Mouse (Mus musculus): Measurements from ENCODE around the gene Aoc2. TPM values are rescaled to one million over a fixed set of nuclear protein-coding genes. Genes with fewer than 3 reads are reported as not detected.

The Aoc2 gene
- 1 to 10 TPM; 5.1 to 9.9 (median 7.4) TPM for total RNA-seq (2022)

- no peak for DNase-seq (ENCODE audit: low spot score in 2 of 2)
Observed at GRCm38 (mm10) chr11:101324763-101325162, at the start of gene Aoc2. Aoc2 (plus strand) TSS chr11:101325063.

GRCm38 (mm10) chr11:101275309-101275708 is 49.6 kb upstream of the Aoc2 start:
- DNase-seq (ENCODE audit: low spot score in 2 of 2): no peak

DNA sequence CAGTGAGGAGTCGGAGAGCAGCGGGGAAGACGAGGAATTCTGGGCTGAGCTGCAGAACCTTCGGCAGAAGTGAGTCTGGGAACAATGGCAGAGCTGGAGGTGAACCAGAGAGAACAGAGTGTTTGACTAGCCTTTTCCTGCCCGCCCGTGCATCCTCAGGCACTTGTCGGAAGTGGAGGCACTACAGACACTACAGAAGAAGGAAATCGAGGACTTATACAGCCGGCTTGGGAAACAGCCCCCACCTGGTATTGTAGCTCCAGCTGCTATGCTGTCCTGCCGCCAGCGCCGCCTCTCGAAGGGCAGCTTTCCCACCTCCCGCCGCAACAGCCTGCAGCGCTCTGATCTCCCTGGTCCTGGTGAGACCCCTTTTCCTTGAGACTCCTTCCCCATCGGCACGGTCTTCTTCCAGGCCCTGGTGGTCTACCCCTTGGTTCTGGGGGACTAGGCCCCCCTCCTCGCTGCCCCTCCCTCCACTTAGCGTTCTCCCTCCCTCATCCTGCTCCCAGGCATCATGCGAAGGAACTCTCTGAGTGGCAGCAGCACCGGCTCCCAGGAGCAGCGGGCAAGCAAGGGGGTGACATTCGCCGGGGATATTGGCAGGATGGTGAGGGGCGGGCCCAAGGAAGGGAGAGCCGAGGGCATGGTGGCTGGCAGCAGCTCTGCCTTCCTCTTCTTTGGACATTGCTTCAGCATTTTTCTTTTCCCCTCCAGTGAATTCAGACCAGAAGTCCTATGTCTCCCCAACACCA is 48.4 kb upstream of the Aoc2 start:
- DNase-seq (ENCODE audit: low spot score in 2 of 2): no peak

- DNase-seq (ENCODE audit: low spot score in 2 of 2): peak in 1 of 2 experiments; percentile 36
Observed at GRCm38 (mm10) chr11:101277381-101278222, 47.3 kb upstream of the Aoc2 start.

DNA sequence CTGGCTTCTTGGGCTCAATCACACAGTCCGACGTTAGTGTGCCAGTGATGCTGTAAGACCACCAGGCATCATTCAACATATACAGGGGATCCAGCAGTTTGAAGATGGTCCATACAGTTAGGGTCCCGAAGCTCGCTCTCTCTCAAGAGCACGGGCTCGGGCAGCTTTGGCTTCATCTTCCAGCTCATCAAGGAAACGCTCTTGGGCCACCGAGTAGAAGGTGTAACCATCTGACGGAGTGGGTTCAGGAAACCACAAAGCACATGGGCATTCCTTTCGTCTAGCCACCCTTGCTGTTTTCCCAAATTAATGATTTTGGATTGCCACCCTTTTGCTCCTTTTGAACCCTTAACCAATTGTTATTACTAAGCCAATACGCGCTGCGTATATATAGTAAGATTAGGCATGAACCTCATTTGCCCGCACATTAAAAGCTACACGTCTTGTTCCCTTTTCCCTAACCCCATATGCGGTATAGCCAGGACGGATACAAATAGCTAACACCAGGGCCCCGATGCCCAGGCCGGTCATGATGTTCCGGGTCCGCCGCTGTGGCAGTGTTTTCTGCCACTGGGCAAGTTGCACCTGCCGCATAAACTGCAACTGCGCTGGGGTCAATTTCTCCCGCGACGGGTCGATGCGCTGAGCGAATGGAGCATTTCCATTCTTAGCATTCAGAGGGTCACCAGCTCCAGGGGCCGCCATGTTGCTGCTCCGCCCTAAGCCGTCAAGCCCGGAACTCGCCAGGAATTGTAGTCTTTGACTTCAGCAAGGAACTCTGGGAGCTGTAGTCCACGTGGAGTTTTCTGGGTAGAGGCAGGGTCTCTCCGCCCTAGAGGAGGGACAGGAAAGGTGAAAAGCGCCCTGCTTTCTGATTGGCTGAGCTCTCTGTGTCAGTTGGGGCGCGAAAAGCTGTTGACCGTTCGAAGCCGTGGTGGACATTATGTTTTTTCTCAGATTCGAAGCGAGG is 46.4 kb upstream of the Aoc2 start, which contains the start of the genes Cntd1 and Coa3:
Gene Cntd1, plus strand, starts transcription at position 790 of the 970 bp plus-strand sequence.
Gene Coa3, minus strand, starts transcription at position 892 of the 970 bp plus-strand sequence.
- DNase-seq (ENCODE audit: low spot score in 2 of 2): peak; percentile 78 to 82

- no peak for DNase-seq (ENCODE audit: low spot score in 2 of 2)
Observed at GRCm38 (mm10) chr11:101279193-101279569, 45.7 kb upstream of the Aoc2 start.

DNA sequence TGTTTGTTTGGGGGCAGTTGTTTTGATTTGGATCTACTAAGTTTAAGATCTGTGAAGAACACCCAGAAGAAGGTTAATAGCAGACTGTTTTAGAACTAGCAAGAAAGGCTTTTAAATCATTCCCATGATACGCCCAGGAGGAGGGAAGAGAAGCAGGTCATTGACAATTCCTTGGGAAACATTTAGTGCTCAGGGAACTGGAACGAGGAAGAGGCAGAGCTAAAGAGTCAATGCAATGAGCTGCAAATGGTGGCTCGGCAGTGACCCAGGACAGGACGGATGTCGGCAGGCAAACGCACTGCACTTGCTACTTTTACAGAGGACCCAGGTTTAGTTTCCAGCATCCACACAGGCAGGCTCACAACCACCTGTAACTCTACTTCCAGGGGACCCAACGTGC is 44.0 kb upstream of the Aoc2 start:
- DNase-seq (ENCODE audit: low spot score in 2 of 2): no peak

DNA sequence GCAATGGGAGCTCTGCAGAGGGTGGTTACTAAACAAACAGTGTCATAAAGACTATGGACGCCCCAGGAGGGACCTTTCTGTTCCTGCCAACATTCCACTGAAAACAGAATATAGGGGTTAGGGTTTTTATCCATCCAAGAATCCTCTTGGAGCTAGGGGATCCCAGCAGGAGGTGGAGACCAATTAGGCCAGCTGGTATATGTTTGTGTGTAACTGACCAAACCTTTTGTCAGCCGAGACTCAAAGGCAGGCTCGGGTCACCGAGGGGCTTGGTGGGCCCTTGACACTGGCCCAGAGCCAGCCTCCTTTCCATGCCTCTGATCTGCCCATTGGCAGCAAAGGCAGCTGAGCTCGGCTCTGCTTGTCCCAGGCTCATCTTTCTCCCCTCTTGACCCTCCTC is 42.0 kb upstream of the Aoc2 start:
- no peak for DNase-seq (ENCODE audit: low spot score in 2 of 2)

DNA sequence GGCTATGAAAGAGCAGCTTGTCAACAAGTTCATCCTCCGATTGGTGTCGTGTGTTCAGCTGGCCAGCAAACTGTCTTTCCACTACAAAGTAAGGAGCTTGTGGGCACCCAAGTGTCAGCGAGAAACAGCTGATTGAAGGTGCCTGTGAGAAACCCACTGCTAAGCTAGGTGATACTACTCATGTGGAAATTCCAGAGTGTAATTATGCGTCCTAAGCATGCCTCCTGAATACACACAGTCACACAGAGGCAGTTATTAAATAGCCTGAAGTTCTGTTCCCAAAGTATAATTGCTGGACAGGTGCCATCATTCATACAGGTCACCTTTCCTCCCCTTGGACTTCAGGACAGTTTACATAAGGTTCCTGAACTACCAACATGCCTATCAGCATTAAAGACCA is 41.1 kb upstream of the Aoc2 start:
- no peak for DNase-seq (ENCODE audit: low spot score in 2 of 2)

GRCm38 (mm10) chr11:101287306-101287705 is 37.6 kb upstream of the Aoc2 start:
- peak in 1 of 2 experiments; percentile 28 for DNase-seq (ENCODE audit: low spot score in 2 of 2)

GRCm38 (mm10) chr11:101291231-101291630 is 33.6 kb upstream of the Aoc2 start:
- no peak for DNase-seq (ENCODE audit: low spot score in 2 of 2)

- DNase-seq (ENCODE audit: low spot score in 2 of 2): no peak
Observed at GRCm38 (mm10) chr11:101295191-101295590, 29.7 kb upstream of the Aoc2 start.

DNA sequence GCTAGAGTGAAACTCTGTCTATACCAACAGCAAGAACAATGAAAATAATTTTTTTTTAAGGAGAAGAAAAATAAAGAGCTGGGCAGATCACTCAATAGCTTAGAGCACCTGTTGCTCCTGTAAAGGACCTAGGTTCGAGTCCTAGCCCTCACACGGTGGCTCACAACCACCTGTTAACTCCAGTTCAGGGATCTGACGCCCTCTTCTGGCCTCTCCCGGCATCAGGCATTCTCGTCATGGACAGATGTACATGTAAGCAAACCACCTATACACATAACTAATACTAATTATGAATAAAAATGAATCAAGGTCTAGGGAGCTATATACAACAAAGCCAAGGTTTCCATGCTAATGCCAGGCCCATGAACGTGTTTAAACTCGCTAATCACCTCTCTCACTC is 24.0 kb upstream of the Aoc2 start:
- no peak for DNase-seq (ENCODE audit: low spot score in 2 of 2)

DNA sequence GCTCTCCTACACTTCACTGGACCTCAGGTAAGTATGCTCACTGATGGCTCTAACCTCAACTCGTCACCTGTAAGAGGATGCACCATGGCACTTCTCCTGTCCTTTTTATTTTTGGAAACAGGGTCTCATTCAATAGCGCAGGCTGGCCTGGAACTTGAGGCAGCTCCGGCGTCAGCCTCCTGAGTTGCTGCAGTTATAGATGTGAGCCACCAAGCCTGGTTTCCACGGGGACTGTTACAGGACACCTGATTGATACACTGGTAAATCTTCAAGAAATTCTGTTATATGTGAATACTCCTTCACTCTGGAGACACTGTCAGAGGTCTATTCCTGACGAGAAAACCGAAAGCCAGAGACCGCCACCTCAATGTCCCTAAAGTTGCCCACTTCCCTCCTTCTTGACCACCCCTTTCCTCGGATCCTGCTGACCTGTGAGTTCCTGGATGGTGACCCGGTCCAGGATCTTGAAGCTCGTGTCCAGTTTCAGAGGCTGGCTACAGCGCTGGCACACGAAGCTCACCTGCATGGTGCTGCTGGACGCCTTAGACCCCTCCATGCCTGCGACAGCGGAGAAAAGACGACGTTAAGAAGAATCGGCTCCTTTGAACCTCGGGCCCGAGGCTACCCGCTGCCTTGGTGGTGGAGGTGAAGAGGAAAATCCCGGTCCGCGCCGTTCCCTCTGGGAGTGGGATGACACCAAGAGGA is 23.4 kb upstream of the Aoc2 start:
- no peak for DNase-seq (ENCODE audit: low spot score in 2 of 2)

DNA sequence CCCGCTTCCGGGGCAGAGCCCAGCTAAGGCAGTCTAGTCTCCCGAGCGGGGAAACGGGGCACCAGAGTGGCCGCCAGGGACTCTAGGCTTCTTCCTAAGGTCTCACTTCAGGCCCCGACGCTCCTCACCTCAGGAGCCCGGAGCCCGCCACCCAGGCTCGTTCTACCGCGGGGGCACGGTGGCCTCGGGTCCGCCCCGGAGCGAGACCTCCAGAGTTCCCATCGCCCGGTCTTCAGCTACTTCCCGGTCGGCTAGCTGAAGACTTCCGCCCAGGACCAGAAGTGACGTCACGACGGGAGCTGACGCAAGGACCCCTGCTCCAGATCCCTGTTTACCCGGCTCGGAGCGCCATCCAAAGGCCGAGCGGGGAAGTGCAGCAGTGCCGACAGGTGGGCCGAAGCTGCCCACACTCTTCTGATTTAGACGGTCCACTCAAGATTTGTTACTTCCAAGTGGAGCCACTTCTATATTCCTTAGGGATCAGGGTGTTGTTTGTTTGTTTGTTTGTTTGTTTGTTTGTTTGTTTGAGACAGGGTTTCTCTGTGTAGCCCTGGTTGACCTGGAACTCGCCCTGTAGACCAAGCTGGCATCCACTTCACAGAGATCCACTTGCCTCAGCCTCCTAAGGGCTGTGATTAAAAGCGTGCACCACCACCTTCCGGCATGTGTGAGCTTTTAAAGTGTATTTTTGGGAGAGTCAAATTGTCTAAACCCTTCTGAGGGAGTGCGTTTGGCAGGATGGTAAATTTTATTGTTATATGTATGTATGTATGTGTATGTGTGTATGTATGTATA is 22.7 kb upstream of the Aoc2 start, which contains the start of gene Becn1:
Gene Becn1, minus strand, starts transcription at position 283 of the 795 bp plus-strand sequence.
- DNase-seq (ENCODE audit: low spot score in 2 of 2): peak; percentile 94 to 95

- no peak for DNase-seq (ENCODE audit: low spot score in 2 of 2)
Observed at GRCm38 (mm10) chr11:101307744-101308143, 17.1 kb upstream of the Aoc2 start.

DNA sequence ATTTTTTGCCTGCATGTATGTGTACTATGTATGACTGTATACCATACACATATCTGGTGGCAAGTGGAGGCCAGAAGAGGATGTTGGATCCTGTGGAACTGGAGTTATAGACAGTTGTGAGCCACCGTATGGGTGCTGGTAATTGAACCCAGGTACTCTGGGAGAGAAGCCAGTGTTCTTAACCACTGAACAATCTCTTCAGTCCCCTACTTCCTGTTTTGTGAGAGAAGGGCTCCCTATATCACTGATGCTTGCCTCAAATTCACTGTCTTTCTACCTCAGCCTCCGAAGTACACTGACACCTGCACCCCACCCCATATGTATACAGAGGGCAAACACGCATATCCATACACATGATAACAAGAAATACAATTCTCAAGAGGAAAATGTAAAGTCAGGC is 13.8 kb upstream of the Aoc2 start:
- no peak for DNase-seq (ENCODE audit: low spot score in 2 of 2)

- DNase-seq (ENCODE audit: low spot score in 2 of 2): no peak
Observed at GRCm38 (mm10) chr11:101312150-101312549, 12.7 kb upstream of the Aoc2 start.

DNA sequence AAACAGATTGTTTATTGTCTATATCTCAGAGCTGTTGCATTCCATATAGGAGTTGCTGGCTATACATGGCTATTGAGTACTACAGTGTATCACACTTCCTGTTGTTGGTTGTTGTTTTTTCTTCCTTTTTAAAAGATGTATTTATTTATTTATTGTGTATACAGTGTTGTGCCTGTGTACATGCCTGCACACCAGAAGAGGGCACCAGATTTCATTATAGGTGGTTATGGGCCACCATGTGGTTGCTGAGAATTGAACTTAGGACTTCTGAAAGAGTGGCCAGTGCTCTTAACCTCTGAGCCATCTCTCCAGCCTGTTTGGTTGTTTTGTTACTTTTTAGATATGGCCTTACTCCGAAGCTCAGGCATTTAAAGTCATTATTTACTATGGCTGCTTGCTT is 10.3 kb upstream of the Aoc2 start:
- DNase-seq (ENCODE audit: low spot score in 2 of 2): no peak

Data from layer of hippocampus, adult 8-10 months (tissue).